Mouse (Mus musculus): ENCODE measurements around the gene Atp6v1g2. TPM values are rescaled to one million over a fixed set of nuclear protein-coding genes. Genes with fewer than 3 reads are reported as not detected.

Atp6v1g2 gene
- polyA plus RNA-seq (2015; fragmentation: Nextera tagmentation; extraction: Ambion mirVana), result 4.9 and 5.9 TPM in 2 replicates

DNA sequence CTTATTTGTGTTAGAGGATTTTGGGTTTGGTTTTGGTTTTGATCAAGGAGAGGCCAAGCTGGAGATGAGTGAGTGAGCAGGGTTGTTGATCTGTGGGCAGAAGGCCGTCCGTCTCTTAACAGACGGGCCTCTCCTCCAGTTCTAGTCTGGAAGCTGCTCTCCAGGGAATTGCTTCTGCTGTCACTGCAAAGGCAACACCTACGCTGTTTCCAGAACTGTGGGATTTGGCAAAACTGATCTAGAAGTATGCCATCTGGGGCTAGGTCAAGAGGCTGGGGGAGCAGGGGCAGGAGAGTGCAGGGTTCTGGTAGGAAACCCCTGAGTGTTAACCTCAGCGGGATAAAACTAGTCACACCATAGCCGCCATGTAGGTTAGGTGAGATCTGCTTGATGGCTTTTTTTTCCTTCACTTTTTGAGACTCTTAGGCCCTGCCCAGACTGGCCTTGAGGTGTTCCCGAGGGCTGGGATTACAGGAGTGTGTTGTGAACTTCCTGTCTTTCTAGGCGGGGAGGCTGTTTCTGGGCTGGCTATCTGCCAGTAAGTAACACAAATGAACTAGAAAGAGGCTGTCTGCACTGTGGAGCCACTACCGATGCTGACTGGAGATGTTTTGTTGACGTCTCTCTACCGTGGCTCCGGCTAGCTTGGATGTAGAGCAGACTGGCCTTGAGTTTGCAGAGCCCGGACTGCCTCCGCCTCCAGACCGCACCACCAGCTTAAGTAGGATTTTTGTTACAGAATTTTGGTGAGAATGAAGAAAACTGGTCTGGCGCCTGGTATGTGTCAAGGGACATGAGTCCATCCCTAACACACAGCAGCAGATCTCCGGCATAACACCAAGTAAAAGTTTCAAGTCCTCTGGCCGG is at the start of gene Atp6v1g2:
Gene Atp6v1g2, plus strand, starts transcription at position 547 of the 867 bp plus-strand sequence.
- Histone ChIP-seq H3K27me3 (ENCODE audit: control insufficient read depth, insufficient read depth, low read depth, low read length) (no peaks in the 10 kb centered on the region), H3K4me1 (replicated peaks; ENCODE audit: control insufficient read depth, insufficient read depth, low read length) (peaks cover 28% of the 10 kb centered on the region), H3K4me2 (ENCODE audit: low read depth, low read length) (peak within 1 kb of the TSS; percentile 66), H3K27ac (ENCODE audit: low read length) (peak within 1 kb of the TSS; percentile 99), H3K9ac (ENCODE audit: low read length) (peak within 1 kb of the TSS; percentile 96), H3K4me3 (ENCODE audit: low read length) (peak within 1 kb of the TSS; percentile 62), H3K9me3 (ENCODE audit: control insufficient read depth, low read length) (no peaks in the 10 kb centered on the region), H3K36me3 (ENCODE audit: control insufficient read depth, insufficient read depth, low read length) (peaks cover 25% of the 10 kb centered on the region)
- peak; percentile 32 for ATAC-seq (ENCODE audit: low read depth)
- 37% methylated on average over 18 of the region's 18 CpGs for WGBS

- peak; percentile 86 for ATAC-seq (ENCODE audit: low read depth)
- Histone ChIP-seq H3K4me1 (replicated peaks; ENCODE audit: control insufficient read depth, insufficient read depth, low read length) (peaks cover 7% of the 10 kb centered on the region; the same call in 1 of the 2 replicates), H3K9me3 (ENCODE audit: control insufficient read depth, low read length) (no peaks in the 10 kb centered on the region), H3K36me3 (ENCODE audit: control insufficient read depth, insufficient read depth, low read length) (no peaks in the 10 kb centered on the region), H3K9ac (ENCODE audit: low read length) (peak overlapping the region; percentile 50), H3K4me2 (ENCODE audit: low read depth, low read length) (peak overlapping the region; percentile 48), H3K27me3 (ENCODE audit: control insufficient read depth, insufficient read depth, low read depth, low read length) (no peaks in the 10 kb centered on the region), H3K27ac (ENCODE audit: low read length) (peak overlapping the region; percentile 64), H3K4me3 (ENCODE audit: low read length) (peak overlapping the region; percentile 56)
- WGBS, result 2% methylated on average over 18 of the region's 18 CpGs
Measured at GRCm38 (mm10) chr17:35185639-35186611, 47.5 kb upstream of the Atp6v1g2 start.

DNA sequence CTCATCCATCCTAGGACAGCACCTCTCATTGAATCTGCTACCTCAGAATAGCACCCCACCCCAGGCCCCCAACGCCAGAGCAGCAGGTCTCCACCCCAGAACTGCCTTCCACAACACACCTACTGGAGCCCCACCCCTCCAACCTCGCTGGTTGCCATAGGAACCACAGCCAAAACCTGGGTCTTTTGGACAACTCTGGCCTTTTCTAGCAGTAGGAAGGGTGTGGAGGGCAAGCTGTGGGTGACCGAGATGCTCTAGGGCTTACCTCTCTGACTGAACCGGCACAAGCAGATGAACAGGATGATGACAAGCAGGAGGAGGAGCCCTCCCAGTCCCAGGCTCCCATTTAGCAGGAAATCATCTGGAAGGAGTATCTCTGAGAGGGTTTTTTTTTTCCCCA is 46.8 kb upstream of the Atp6v1g2 start:
- 2% methylated on average over 4 of the region's 4 CpGs for WGBS
- Histone ChIP-seq H3K27ac (ENCODE audit: low read length) (peak overlapping the region; percentile 64), H3K9me3 (ENCODE audit: control insufficient read depth, low read length) (no peaks in the 10 kb centered on the region), H3K9ac (ENCODE audit: low read length) (peak overlapping the region; percentile 50), H3K4me3 (ENCODE audit: low read length) (peak overlapping the region; percentile 56), H3K4me2 (ENCODE audit: low read depth, low read length) (peak overlapping the region; percentile 48), H3K27me3 (ENCODE audit: control insufficient read depth, insufficient read depth, low read depth, low read length) (no peaks in the 10 kb centered on the region), H3K4me1 (replicated peaks; ENCODE audit: control insufficient read depth, insufficient read depth, low read length) (peaks cover 7% of the 10 kb centered on the region; the same call in 1 of the 2 replicates), H3K36me3 (ENCODE audit: control insufficient read depth, insufficient read depth, low read length) (no peaks in the 10 kb centered on the region)
- ATAC-seq (ENCODE audit: low read depth), result peak; percentile 41

- Histone ChIP-seq H3K9me3 (ENCODE audit: control insufficient read depth, low read length) (no peaks in the 10 kb centered on the region), H3K9ac (ENCODE audit: low read length) (no peak overlapping the region), H3K4me3 (ENCODE audit: low read length) (no peak overlapping the region), H3K36me3 (ENCODE audit: control insufficient read depth, insufficient read depth, low read length) (no peaks in the 10 kb centered on the region), H3K4me2 (ENCODE audit: low read depth, low read length) (no peak overlapping the region), H3K4me1 (replicated peaks; ENCODE audit: control insufficient read depth, insufficient read depth, low read length) (peaks cover 7% of the 10 kb centered on the region; the same call in 1 of the 2 replicates), H3K27ac (ENCODE audit: low read length) (no peak overlapping the region), H3K27me3 (ENCODE audit: control insufficient read depth, insufficient read depth, low read depth, low read length) (no peaks in the 10 kb centered on the region)
- WGBS, result 53% methylated on average over 4 of the region's 4 CpGs
- no peak for ATAC-seq (ENCODE audit: low read depth)
Measured at GRCm38 (mm10) chr17:35187345-35187744, 46.1 kb upstream of the Atp6v1g2 start.

DNA sequence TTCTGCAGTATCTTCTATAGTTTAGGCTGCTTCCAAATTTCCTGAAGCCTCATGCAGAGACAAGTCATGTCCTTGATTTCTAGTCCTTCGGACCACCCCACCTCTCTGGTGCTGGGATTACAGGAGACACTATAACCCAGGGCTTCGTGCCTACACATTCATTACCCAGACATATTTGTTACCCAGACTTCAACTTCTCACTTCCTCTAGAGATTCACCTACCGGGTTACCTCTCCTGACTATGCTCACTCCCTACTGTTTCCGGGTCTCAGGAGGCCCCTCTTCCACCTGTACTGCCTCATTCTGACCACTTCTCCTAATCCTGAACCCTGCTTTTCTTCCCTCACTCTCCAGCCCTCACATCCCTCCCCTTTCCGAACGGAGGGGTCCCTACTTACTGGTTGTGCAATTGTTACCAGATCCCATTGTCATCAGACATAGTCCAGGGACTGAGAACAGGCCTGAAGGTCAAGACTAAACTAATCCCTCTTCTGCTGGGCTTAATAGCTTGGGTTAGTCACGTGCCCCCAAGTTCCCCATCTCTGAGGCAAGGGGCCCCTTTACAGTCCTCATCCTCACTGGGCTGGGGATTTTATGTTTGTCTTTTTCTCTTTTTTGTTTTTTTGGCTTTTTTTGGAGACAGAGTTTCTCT is 45.4 kb upstream of the Atp6v1g2 start, which contains the start of gene Lst1:
Gene Lst1, minus strand, starts transcription at position 481 of the 652 bp plus-strand sequence.
- Histone ChIP-seq H3K27ac (ENCODE audit: low read length) (no peak within 1 kb of the TSS), H3K4me2 (ENCODE audit: low read depth, low read length) (no peak within 1 kb of the TSS)
- ATAC-seq (ENCODE audit: low read depth), result no peak

GRCm38 (mm10) chr17:35189186-35189585 is 44.3 kb upstream of the Atp6v1g2 start:
- H3K27me3 ChIP-seq (ENCODE audit: control insufficient read depth, insufficient read depth, low read depth, low read length), result 0 out of 2 replicates have a peak, but pooled peaks cover 1% of the 10 kb centered on the region
- no peak overlapping the region for H3K9ac ChIP-seq (ENCODE audit: low read length)
- ATAC-seq (ENCODE audit: low read depth), result no peak
- H3K4me1 ChIP-seq (replicated peaks; ENCODE audit: control insufficient read depth, insufficient read depth, low read length), result peaks cover 8% of the 10 kb centered on the region; the same call in 1 of the 2 replicates
- no peak overlapping the region for H3K4me3 ChIP-seq (ENCODE audit: low read length)
- H3K9me3 ChIP-seq (ENCODE audit: control insufficient read depth, low read length), result no peaks in the 10 kb centered on the region
- no peak overlapping the region for H3K4me2 ChIP-seq (ENCODE audit: low read depth, low read length)
- 57% methylated on average over 1 of the region's 1 CpGs for WGBS
- no peaks in the 10 kb centered on the region for H3K36me3 ChIP-seq (ENCODE audit: control insufficient read depth, insufficient read depth, low read length)
- no peak overlapping the region for H3K27ac ChIP-seq (ENCODE audit: low read length)

More for the DNA sequence above, 45.4 kb upstream of the Atp6v1g2 start, which contains the start of gene Lst1:
- H3K4me3 ChIP-seq (ENCODE audit: low read length), result no peak within 1 kb of the TSS
- H3K4me1 ChIP-seq (replicated peaks; ENCODE audit: control insufficient read depth, insufficient read depth, low read length), result peaks cover 7% of the 10 kb centered on the region; the same call in 1 of the 2 replicates
- WGBS, result 71% methylated on average over 7 of the region's 7 CpGs
- no peaks in the 10 kb centered on the region for H3K36me3 ChIP-seq (ENCODE audit: control insufficient read depth, insufficient read depth, low read length)
- no peaks in the 10 kb centered on the region for H3K9me3 ChIP-seq (ENCODE audit: control insufficient read depth, low read length)
- H3K27me3 ChIP-seq (ENCODE audit: control insufficient read depth, insufficient read depth, low read depth, low read length), result no peaks in the 10 kb centered on the region
- H3K9ac ChIP-seq (ENCODE audit: low read length), result no peak within 1 kb of the TSS

DNA sequence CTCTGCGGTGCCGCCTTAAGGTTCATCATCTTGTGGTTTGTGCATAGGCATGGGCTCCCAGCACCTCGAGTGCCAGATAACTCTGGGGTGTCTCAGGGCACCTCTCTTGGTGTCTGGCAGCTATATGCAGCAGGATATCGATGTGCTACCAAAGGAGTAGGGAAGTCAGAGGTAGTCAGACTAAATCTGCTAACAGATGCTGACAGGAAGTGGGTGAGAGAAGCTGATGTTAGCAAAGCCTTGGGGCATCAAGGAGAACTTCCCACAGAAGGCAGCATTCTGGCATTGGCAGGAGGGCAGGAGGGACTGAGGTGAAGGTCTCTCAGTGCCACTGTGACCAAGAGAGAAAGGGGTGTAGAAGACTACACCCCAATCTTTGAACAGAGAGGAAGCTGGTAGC is 43.4 kb upstream of the Atp6v1g2 start:
- H3K9ac ChIP-seq (ENCODE audit: low read length), result no peak overlapping the region
- 57% methylated on average over 4 of the region's 4 CpGs for WGBS
- no peak for ATAC-seq (ENCODE audit: low read depth)

GRCm38 (mm10) chr17:35191723-35192122 is 41.7 kb upstream of the Atp6v1g2 start:
- no peak for ATAC-seq (ENCODE audit: low read depth)
- WGBS, result 63% methylated on average over 2 of the region's 2 CpGs
- no peaks in the 10 kb centered on the region for H3K36me3 ChIP-seq (ENCODE audit: control insufficient read depth, insufficient read depth, low read length)
- no peak overlapping the region for H3K9ac ChIP-seq (ENCODE audit: low read length)
- peaks cover 8% of the 10 kb centered on the region for H3K4me1 ChIP-seq (replicated peaks; ENCODE audit: control insufficient read depth, insufficient read depth, low read length)
- no peak overlapping the region for H3K4me3 ChIP-seq (ENCODE audit: low read length)
- no peak overlapping the region for H3K4me2 ChIP-seq (ENCODE audit: low read depth, low read length)
- peaks cover 13% of the 10 kb centered on the region for H3K27me3 ChIP-seq (ENCODE audit: control insufficient read depth, insufficient read depth, low read depth, low read length)
- no peak overlapping the region for H3K27ac ChIP-seq (ENCODE audit: low read length)
- no peaks in the 10 kb centered on the region for H3K9me3 ChIP-seq (ENCODE audit: control insufficient read depth, low read length)

More for the DNA sequence above, 43.4 kb upstream of the Atp6v1g2 start:
- no peak overlapping the region for H3K27ac ChIP-seq (ENCODE audit: low read length)
- no peaks in the 10 kb centered on the region for H3K9me3 ChIP-seq (ENCODE audit: control insufficient read depth, low read length)
- H3K27me3 ChIP-seq (ENCODE audit: control insufficient read depth, insufficient read depth, low read depth, low read length), result peaks cover 10% of the 10 kb centered on the region
- no peak overlapping the region for H3K4me2 ChIP-seq (ENCODE audit: low read depth, low read length)
- no peak overlapping the region for H3K4me3 ChIP-seq (ENCODE audit: low read length)
- H3K4me1 ChIP-seq (replicated peaks; ENCODE audit: control insufficient read depth, insufficient read depth, low read length), result peaks cover 12% of the 10 kb centered on the region
- H3K36me3 ChIP-seq (ENCODE audit: control insufficient read depth, insufficient read depth, low read length), result no peaks in the 10 kb centered on the region
